Mouse (Mus musculus) thymus, adult 2 months (tissue): ENCODE data around the gene Dynlrb1.

Source experiments
- CTCF ChIP-seq: fragments of 200-500 bp; IDR thresholded peaks from 2 replicates; pipeline ENCODE4 v1.5.1; 2012; ENCODE audit warnings: mild to moderate bottlenecking, control low read depth, low read length, moderate library complexity, borderline replicate concordance; ENCODE audit not compliant: control insufficient read depth, poor library complexity, insufficient read depth; ENCODE audit errors: extremely low read depth
- POLR2A ChIP-seq: fragments of 200-500 bp; IDR thresholded peaks from 2 replicates; pipeline ENCODE4 v1.6.1; 2012; ENCODE audit warnings: mild to moderate bottlenecking, low read length, control low read depth, moderate library complexity; ENCODE audit not compliant: control insufficient read depth, poor library complexity, insufficient read depth; ENCODE audit errors: extremely low read depth

DNA sequence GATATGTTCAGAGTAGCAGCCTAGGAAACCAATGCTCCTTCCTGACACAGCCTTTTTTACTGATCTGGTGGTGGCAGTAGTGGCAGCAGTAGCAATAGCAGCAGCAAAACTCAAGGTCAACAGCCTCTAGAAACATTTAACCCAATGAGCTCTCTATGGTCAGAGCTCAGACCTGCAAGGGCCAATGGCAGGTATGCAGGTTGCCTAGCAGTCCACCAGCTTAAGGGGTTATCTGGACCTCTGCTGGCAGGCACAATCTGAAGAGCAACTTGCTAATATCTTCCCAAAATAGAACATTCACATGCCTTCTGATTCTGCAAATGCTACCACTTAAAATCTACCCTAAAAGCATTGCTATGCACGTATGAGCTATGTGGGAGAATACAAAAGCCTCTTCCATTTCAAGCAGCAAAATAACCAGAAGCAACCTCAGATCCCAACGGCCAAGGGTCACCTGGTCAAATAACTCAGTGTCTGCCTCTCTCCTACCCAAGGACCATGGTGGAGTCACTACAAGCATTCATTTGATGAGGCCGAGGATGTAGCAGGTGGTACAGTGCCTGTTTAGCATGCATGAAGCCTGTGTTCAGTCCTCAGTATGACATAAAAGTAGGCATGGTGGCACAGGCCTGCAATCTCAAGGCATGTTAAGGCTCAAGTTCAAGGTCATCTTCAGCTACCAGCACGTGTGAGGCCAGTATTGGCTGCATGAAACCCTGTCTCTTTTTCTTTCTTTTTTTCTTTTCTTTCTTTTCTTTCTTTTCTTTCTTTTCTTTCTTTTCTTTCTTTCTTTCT is 51.3 kb downstream of the Dynlrb1 start:
- no peak for TF ChIP-seq CTCF
- no peak for TF ChIP-seq POLR2A
